Mouse (Mus musculus): ENCODE results near the gene Misp.

Misp gene

DNA sequence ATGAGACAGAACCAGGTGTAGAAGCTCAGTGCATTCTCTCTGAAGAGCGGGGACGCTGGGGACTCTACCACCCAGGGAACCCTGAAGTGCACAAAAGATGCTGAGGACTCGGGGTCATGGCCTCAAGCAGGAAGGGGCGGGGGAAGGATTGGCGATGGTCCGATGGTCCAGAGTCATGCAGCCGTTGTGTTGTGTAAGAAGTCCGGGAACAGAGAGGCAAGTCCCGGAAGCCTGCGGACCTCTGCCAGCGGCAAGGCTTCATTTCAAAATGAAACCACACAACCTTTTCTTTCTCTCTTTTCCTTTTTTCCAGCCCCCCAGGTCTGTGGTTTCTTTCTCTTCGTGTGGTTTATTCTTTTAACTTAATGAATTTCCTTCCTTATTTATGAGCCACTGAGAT, 57.0 kb downstream of the Misp start:
- peak; percentile 54 for DNase-seq

DNA sequence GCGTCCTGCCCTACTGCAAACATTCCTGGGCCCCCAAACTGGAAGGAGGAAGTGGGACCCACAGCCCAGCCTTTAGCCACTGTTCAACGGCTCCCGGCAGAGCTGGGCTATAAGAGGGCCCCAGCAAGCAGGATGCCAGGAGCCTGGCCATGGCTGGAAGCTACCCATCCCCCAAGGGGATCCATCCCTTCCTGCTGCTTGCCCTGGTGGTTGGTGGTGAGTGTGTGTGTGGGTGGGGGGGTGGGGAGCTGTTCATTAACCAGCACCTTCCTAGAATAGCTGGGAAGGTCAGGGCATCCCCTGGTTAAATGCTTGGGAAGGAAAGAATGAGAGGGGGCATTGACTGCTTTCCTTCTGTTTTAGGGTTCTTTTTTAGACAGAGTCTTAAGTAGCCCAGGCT, 58.7 kb downstream of the Misp start:
- DNase-seq, result no peak

Data from lung, postnatal 14 days (tissue).